Comparison of ENCODE assay signal across 10 mouse cellular contexts in genomic region chr2:119024536-119025238, GRCm38 (mm10). TPM values are rescaled to one million over a fixed set of nuclear protein-coding genes. Genes with fewer than 3 reads are reported as not detected.
DNase-seq lines count a peak whose midpoint lies in the region; ATAC-seq and TF ChIP-seq lines count a peak whose summit lies in the region.
"Had no signal": no experiment of that assay in that cellular context is flagged by ENCODE, and none has a peak within 500 bp of the region (broad histone marks: within the 10 kb centered on the region; RNA-seq: fewer than 3 reads in every experiment).

No protein-coding gene starts in this region.

- no peak overlapping the region for H3K4me2 ChIP-seq in heart, postnatal 0 days (ENCODE audit: low read depth, low read length)
- no peak overlapping the region for H3K4me2 ChIP-seq in stomach, embryonic 15.5 days

- DNase-seq in heart, postnatal 0 days (ENCODE audit: low spot score), result no peak
- DNase-seq in heart, adult 8-10 months (ENCODE audit: low spot score), result no peak
- DNase-seq in spleen, postnatal 36 days (ENCODE audit: low spot score in 2 of 2), result peak; percentile 32 to 52
- no peak for DNase-seq in spleen, adult 18-20 months
- no peak for DNase-seq in layer of hippocampus, adult 8-10 months (ENCODE audit: low spot score in 2 of 2)
- DNase-seq in thymus, postnatal 14 days, result no peak
- DNase-seq: cerebellum, adult 9-10 months; thymus, postnatal 25 days had no signal

- no peak for ATAC-seq in heart, postnatal 0 days (ENCODE audit: insufficient read depth, low read depth)
- peak; percentile 84 for ATAC-seq in erythroblast, adult 5-6 weeks (replicated peaks; ENCODE audit: low FRiP score, poor library complexity, severe bottlenecking)
- ATAC-seq in stomach, embryonic 15.5 days (ENCODE audit: insufficient read depth, low FRiP score, low read depth), result peak; percentile 79; the same call in 1 of the 2 replicates

- no peak overlapping the region for H3K9ac ChIP-seq in heart, postnatal 0 days (replicated peaks; ENCODE audit: low read depth, low read length)
- H3K9ac ChIP-seq in stomach, embryonic 15.5 days, result no peak overlapping the region

- peak; percentile 38 for TF ChIP-seq CTCF in heart, postnatal 0 days (IDR thresholded peaks at IDR 0.05; ENCODE audit: low read depth)

- no peaks in the 10 kb centered on the region for H3K27me3 ChIP-seq in heart, postnatal 0 days (ENCODE audit: control insufficient read depth, insufficient read depth, low read length)
- H3K27me3 ChIP-seq in stomach, embryonic 15.5 days (replicated peaks), result no peaks in the 10 kb centered on the region

- no peak overlapping the region for H3K4me3 ChIP-seq in heart, postnatal 0 days (ENCODE audit: low read depth, low read length)
- H3K4me3 ChIP-seq in stomach, embryonic 15.5 days (replicated peaks), result no peak overlapping the region

- H3K36me3 ChIP-seq in heart, postnatal 0 days (replicated peaks; ENCODE audit: control insufficient read depth, insufficient read depth, low read length), result peaks cover 50% of the 10 kb centered on the region
- peaks cover 27% of the 10 kb centered on the region for H3K36me3 ChIP-seq in stomach, embryonic 15.5 days

- H3K27ac ChIP-seq in heart, postnatal 0 days (ENCODE audit: low read depth), result no peak overlapping the region
- H3K27ac ChIP-seq in stomach, embryonic 15.5 days, result no peak overlapping the region

- peaks cover 5% of the 10 kb centered on the region for H3K4me1 ChIP-seq in heart, postnatal 0 days (ENCODE audit: control insufficient read depth, insufficient read depth)
- peaks cover 7% of the 10 kb centered on the region for H3K4me1 ChIP-seq in stomach, embryonic 15.5 days

- TF ChIP-seq EP300 in heart, postnatal 0 days (IDR thresholded peaks at IDR 0.05; ENCODE audit: low read depth), result no peak

- WGBS in heart, postnatal 0 days, result 56% methylated on average over 9 of the region's 9 CpGs
- 62% methylated on average over 9 of the region's 9 CpGs for WGBS in stomach, embryonic 15.5 days

- no peaks in the 10 kb centered on the region for H3K9me3 ChIP-seq in heart, postnatal 0 days (replicated peaks; ENCODE audit: control insufficient read depth, low read length)
- no peaks in the 10 kb centered on the region for H3K9me3 ChIP-seq in stomach, embryonic 15.5 days

RNA-seq across cellular contexts. Expression of gene Ccdc32, which starts 4.5 kb away (rescaled TPM):
- total RNA-seq in heart, postnatal 0 days (2014; rRNA removed; ENCODE audit: low replicate concordance), result 14.7 and 19.1 TPM in 2 replicates
- polyA plus RNA-seq in heart, postnatal 0 days (2015; fragmentation: Nextera tagmentation; extraction: Ambion mirVana), result 20.7 and 21.1 TPM in 2 replicates
- total RNA-seq in heart, adult 8-10 months (2022), result 10 to 100 TPM in 3 of 4 experiments, 1 to 10 TPM in 1; 9.5 to 13.6 (median 11.9) TPM
- total RNA-seq in erythroblast, adult 5-6 weeks (2015; ENCODE audit: low replicate concordance), result 1.9 and 8.8 TPM in 2 replicates
- total RNA-seq in erythroblast, adult 5-6 weeks (2017; ENCODE audit: low replicate concordance), result 4.9 and 7.5 TPM in 2 replicates
- 22.3 and 24.7 TPM in 2 replicates for polyA plus RNA-seq in stomach, embryonic 15.5 days (2015; fragmentation: Nextera tagmentation; extraction: Ambion mirVana)
- total RNA-seq in layer of hippocampus, adult 8-10 months (2022), result 10 to 100 TPM; 45.3 to 60.6 (median 53.9) TPM

RNA-seq across cellular contexts. Expression of gene Rpusd2, which starts 9.9 kb away (rescaled TPM):
- 8.8 and 14.3 TPM in 2 replicates for total RNA-seq in heart, postnatal 0 days (2014; rRNA removed; ENCODE audit: low replicate concordance)
- polyA plus RNA-seq in heart, postnatal 0 days (2015; fragmentation: Nextera tagmentation; extraction: Ambion mirVana), result 2.6 and 3.3 TPM in 2 replicates
- total RNA-seq in heart, adult 8-10 months (2022), result 1 to 10 TPM; 4.2 to 4.7 (median 4.5) TPM
- total RNA-seq in erythroblast, adult 5-6 weeks (2015; ENCODE audit: low replicate concordance), result 2.9 and 4.0 TPM in 2 replicates
- total RNA-seq in erythroblast, adult 5-6 weeks (2017; ENCODE audit: low replicate concordance), result 2.3 and 2.5 TPM in 2 replicates
- 3.9 and 4.1 TPM in 2 replicates for polyA plus RNA-seq in stomach, embryonic 15.5 days (2015; fragmentation: Nextera tagmentation; extraction: Ambion mirVana)
- total RNA-seq in layer of hippocampus, adult 8-10 months (2022), result 1 to 10 TPM; 7.4 to 9.4 (median 9.0) TPM

RNA-seq across cellular contexts. Expression of gene Knl1, which starts 22.2 kb away (rescaled TPM):
- 9.1 and 50.5 TPM in 2 replicates for total RNA-seq in heart, postnatal 0 days (2014; rRNA removed; ENCODE audit: low replicate concordance)
- 12.6 and 14.5 TPM in 2 replicates for polyA plus RNA-seq in heart, postnatal 0 days (2015; fragmentation: Nextera tagmentation; extraction: Ambion mirVana)
- under 1 TPM; 0.12 to 0.92 (median 0.24) TPM for total RNA-seq in heart, adult 8-10 months (2022)
- 25.9 and 29.8 TPM in 2 replicates for total RNA-seq in erythroblast, adult 5-6 weeks (2015; ENCODE audit: low replicate concordance)
- 47.8 and 56.3 TPM in 2 replicates for total RNA-seq in erythroblast, adult 5-6 weeks (2017; ENCODE audit: low replicate concordance)
- 52.2 and 57.6 TPM in 2 replicates for polyA plus RNA-seq in stomach, embryonic 15.5 days (2015; fragmentation: Nextera tagmentation; extraction: Ambion mirVana)
- total RNA-seq in layer of hippocampus, adult 8-10 months (2022), result under 1 TPM in 3 of 4 experiments, not detected in 1; 0.14 to 0.48 (median 0.29) TPM

Comparison
In these comparisons a context has a peak if more than half of its experiments do, and no peak if none do; other contexts are left out.
1. DNase-seq: peak in spleen, postnatal 36 days (2 of 2); none in heart, postnatal 0 days (single experiment), heart, adult 8-10 months (single experiment), spleen, adult 18-20 months (0 of 2), layer of hippocampus, adult 8-10 months (0 of 2) and thymus, postnatal 14 days (single experiment).